Mouse (Mus musculus): ENCODE measurements at regions not wholly inside any gene's neighbourhood (a gene's known extent, or its start where the extent isn't known, plus 50 kb on each side); places are given as distances from the start of the nearest gene placed in this dataset.
"Not testable (repeated sequence)": the region's sequence is repeated elsewhere in the genome, so short reads cannot be mapped to it uniquely, and the experiment has no call there.

DNA sequence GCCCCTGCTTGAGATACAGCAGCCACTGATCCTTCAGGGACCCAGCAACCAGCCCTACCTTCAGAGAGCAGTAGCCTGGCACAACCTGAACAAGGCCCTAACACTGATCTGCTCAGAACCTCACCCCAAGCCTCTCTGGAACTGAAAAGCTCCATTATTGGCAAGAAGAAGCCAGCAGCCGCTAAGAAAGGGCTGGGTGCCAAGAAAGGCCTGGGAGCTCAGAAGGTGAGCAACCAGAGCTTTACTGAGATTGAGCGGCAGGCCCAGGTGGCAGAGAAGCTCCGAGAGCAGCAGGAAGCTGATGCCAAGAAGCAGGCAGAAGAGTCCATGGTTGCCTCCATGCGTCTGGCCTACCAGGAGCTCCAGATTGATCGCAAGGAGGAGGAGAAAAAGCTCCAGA is 74.4 kb upstream of the Oxtr start:
- DNase-seq (ENCODE audit: low read depth, low spot score) = not testable (repeated sequence)
- 68% methylated on average over 5 of the region's 5 CpGs for WGBS

DNA sequence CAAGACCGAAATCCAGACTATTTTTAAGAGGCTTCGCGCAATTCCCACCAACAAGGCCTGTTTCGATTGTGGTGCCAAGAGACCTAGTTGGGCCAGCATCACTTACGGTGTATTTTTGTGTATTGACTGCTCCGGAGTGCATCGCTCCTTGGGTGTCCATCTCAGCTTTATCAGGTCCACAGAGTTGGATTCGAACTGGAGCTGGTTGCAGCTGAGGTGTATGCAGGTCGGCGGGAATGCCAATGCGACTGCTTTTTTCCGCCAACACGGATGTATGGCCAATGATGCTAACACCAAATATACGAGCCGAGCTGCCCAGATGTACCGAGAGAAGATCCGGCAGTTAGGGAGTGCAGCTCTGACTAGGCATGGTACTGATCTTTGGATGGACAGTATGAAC is 73.9 kb upstream of the Oxtr start:
- 95% methylated on average over 17 of the region's 17 CpGs for WGBS

DNA sequence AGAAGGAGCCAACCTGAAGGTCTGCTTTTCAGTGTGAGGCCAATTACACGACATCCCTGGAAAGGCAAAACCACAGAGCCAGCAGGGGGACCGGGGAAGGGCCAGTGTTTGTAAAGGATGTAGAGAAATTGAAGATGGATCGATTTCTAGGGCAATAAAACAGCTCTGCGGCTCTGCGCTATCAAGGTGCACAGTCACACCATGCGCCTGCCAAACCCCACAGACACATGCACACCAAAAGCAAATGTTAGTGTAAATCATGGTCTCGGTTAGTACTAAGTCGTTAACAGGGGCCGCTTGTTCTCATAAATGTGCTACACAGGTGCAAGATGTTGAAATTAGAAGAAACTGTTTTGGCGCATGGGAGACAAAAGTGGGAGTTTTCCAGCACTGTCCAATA is 72.3 kb upstream of the Oxtr start:
- 41% methylated on average over 10 of the region's 10 CpGs for WGBS
- no peak for DNase-seq (ENCODE audit: low read depth, low spot score)

More for the DNA sequence above, 73.9 kb upstream of the Oxtr start:
- not testable (repeated sequence) for DNase-seq (ENCODE audit: low read depth, low spot score)

DNA sequence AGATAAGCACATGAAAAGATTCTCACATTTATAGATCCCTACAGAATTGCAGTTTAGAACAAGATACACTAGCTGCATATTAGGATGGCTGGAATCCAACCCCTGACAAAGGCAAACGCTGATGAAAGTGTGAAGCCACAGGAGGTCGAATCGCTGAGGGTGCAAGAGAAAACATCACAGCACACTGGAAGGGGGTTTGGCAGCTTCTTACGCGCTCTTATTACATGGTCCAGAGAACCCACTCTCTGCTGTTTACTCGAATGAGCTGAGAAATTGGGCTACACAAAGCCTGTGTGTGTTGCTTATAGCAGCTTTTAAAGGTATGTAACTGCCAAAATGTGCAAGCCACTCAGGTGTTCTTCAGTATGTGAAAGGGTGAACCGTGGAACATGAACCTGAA is 71.8 kb upstream of the Oxtr start:
- 55% methylated on average over 7 of the region's 7 CpGs for WGBS
- no peak for DNase-seq (ENCODE audit: low read depth, low spot score)

DNA sequence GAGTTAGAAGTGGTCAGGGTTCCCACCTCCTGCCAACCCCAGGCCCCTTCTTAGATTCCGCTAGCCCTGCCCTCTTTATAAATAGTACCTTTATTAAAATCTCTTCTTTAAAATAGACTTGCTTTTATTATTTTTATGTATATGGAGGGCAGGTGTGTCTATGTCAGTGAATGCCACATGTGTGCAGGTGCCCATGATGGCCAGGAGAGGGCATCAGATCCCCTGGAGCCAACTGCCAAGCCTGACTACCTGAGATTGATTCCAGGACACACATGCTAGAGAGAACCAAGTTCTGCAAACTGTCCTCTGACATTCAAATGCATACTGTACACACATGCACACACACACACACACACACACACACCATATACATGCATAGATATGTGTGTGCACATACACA is 69.8 kb upstream of the Oxtr start:
- DNase-seq (ENCODE audit: low read depth, low spot score) = no peak
- 100% methylated on average over 1 of the region's 1 CpGs for WGBS

DNA sequence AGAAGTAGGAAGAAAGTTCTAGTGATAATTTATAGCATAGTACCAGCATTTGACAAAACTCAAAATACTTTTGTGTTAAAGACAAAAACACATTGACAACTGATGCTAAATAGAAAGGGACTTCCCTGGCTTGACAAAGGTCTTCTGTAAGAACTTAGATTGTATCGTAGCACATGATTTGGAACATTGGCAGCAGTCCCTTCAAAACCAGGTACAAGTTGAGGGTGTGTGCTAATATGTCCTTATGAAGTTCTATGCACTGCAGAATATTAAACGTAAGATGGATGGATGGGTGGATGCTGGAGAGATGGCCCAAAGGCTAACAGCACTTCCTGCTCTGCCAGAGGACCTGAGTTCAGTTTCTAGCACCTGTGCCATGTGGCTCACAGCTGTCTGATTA is 67.8 kb upstream of the Oxtr start:
- WGBS = 86% methylated on average over 2 of the region's 2 CpGs
- DNase-seq (ENCODE audit: low read depth, low spot score) = no peak

DNA sequence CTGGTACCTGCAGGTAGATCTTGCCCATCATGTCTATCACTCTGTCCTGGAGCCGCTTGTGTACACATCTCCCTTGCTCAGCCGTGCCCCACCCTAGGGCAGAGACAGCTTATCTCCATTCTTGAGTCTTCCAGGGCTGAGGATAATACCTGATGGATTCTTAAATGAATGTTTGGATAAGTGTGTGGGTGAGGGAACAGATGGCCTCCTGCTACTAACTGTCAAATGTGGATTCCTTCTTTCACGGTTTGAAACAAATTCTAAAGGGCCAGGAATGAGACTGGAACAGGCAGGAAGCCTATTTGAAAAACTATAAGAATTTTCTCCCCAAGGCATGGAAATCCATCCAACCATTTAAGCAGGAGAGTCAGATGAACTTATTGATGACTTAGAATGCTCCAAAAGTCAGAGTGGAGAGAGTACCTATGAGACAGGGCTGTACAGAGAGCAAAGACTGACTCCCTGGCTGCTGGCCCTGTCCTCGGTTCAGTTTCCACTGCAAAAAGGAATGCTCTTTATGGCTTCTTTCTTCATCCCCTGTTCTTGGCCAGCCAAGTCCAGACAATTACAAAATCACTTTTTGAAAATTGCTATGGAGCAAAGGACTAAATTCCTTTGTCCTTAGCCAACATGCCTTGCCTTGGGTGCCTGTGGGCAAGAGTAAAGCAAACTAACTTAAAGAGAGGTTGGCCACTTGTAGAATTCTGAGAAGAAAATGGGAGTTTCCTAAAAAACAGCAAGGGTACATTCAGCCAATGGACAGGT is 66.8 kb upstream of the Oxtr start:
- no peak for DNase-seq (ENCODE audit: low read depth, low spot score)
- WGBS = 52% methylated on average over 4 of the region's 4 CpGs

DNA sequence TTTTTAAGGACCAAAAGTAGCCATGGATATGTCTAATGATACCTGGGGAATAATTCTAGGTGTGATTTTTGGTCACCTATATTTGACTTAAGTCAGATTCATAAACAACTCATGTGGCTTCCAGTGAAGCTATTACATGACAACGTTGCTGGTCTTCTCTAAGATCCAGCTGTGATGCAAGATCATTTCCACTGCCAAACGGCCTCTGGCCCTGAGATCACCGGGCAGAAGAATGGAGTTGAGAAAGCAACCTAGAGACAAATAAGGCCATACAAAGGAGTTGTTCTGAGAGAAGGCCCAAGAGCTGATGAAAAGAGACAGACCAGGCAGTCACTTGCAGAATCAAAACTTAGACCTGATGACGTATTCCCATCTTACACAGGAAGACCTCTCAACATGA is 64.3 kb upstream of the Oxtr start:
- 74% methylated on average over 4 of the region's 4 CpGs for WGBS
- no peak for DNase-seq (ENCODE audit: low read depth, low spot score)

DNA sequence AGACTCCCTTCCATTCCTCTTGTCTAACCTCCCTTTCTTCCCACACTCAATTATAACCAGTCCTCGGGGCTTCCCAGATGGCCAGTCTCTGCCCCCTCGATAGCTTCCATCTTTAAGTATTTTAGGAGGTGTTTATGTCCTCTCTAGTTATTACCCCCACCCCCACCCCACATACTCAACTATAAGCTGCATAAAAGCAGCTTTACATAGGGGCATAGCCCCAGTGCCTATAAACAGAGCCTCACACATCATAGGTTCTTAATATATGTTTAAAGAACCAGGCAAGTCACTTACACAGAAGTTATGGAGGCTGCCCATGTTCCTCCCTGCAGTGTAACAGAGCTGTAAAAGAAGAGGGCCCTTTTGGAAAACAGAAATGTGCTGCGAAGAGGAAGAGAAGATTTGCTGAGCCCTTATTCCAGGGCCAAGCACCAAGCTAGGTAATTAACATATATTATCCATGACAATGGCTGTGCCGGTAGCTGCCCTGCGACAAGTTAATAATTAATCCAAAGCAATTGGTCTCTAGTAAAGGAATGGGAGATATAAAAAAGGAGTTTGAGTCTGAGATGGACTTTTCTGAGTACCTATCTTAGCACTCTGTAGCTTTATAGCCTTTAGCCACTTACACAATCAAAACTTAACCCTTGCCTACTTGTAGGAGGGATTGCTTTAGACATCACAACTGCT is 63.6 kb upstream of the Oxtr start:
- DNase-seq (ENCODE audit: low read depth, low spot score) = peak; percentile 16
- 48% methylated on average over 5 of the region's 5 CpGs for WGBS

DNA sequence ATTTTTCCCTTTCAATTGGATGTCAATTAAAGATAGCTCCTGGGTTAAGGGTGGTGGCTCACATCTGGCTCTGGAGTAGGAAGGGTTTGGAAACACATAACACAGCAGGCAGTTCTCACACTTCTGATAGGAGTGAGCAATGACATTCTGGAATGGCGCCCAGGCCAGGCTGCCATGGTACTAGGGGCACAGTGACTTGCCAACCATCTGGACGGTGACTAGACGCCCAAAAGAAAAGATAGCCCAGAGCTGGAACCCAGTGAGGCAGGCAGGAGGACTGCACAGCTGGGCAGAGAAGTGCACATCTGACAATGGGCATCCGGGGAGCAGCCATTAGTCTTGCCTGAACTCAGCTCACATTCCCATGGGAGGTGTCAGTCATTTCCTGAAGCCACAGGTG is 62.8 kb upstream of the Oxtr start:
- 67% methylated on average over 4 of the region's 4 CpGs for WGBS
- DNase-seq (ENCODE audit: low read depth, low spot score) = no peak

DNA sequence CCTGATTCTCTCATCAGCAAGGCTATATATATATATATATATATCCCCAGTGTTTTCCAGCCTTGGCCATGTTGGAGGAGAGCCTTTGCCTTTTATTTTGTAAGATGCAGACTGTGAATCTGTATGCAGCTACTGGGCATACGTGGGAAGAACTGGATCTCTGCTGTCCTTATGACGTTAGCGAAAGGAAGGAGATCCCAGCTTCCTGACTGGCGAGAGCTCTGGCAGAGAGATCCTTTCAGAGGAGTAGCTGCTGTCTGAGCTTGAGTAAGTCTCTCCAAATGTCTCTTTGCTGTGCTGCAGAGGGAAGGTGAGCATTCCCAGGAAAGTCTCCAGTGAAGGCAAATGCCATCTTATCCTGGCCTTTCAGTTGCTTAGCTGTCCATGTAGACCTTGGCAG is 61.6 kb upstream of the Oxtr start:
- 69% methylated on average over 4 of the region's 4 CpGs for WGBS
- DNase-seq (ENCODE audit: low read depth, low spot score) = no peak

DNA sequence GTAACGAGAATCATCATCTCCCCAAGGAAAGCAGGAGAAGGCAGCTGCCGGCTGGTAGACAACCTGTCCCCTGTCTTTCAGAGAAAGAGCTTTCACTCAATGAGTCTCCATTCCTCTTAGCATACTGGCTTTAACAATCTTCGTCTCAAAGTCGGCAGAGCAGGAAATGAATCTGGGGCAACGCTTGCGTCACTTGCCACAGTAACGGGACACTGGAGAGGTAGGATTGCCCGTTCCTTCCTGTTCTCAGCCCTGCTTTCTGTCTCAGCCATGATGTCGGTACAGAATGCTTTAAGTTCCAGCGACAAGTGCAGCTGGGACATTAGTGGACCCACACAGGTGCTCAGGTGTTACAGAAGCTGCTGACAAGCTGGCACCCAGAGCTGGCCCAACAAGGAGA is 57.5 kb upstream of the Oxtr start:
- no peak for DNase-seq (ENCODE audit: low read depth, low spot score)
- WGBS = 74% methylated on average over 10 of the region's 10 CpGs

DNA sequence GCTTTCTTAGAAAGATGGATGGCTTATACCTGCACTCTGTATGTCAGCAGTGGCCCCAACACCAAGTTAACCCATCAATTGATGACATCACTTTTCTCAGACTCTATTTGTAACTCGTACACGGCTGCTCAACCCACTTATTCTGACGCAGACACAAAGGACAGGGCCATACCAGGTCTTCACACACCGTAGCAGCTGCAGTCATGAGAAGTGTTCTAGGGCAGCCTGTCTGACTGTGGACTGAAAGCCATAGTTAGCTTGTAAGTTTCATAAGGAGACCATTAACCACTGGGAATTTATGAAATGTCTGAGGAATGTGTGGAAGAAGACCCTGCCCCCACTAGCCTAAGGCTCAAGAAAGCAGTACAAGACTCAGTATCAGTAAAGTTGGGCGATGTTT is 56.3 kb upstream of the Oxtr start:
- no peak for DNase-seq (ENCODE audit: low read depth, low spot score)
- WGBS = 81% methylated on average over 5 of the region's 5 CpGs

DNA sequence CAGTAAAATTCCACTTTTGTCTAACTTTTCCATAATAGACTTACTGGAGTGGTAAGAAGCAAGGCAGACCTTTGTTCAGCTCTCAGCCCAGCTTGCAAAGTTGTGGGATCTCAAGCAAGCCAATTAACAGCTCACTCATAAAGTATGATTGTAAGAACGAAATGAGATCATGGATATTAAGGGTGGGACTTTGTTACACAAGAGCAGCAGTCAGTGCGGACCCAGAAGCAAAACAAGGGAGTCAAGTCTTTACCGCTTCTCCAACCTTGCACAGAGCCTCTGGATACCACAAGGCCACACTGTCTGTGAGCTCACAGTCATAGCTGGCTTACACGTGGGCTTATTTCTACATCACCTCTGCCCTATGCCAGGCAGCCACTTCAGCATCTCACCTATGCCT is 54.6 kb upstream of the Oxtr start:
- DNase-seq (ENCODE audit: low read depth, low spot score) = no peak
- WGBS = 48% methylated on average over 4 of the region's 4 CpGs

DNA sequence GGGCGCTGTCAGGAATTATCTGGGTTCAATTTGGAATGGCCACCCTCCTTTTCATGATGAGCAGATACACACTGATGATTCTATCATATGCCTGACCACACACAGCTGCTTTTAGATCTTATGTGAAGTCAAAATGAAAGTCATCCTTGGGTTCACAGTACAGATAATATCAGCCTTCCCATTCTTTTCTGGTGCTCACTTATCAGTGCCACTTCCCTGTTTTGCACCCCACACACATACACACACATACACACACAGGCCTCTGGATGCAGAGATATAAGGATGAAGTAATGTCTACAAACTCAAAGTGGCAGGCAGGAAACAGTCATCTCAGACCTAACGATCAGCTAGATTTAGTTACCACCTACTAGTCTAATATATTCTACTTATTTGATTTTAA is 52.9 kb upstream of the Oxtr start:
- no peak for DNase-seq (ENCODE audit: low read depth, low spot score)
- WGBS = 87% methylated on average over 2 of the region's 2 CpGs
